Mouse (Mus musculus) liver, adult 2 months (tissue): ENCODE measurements around the gene Tent4a. TPM values are rescaled to one million over a fixed set of nuclear protein-coding genes. Genes with fewer than 3 reads are reported as not detected.
A peak's percentile ranks its signal among the peaks of the same experiment; 100 is the strongest.

Experiments used
- DNase-seq: peaks from one replicate; pipeline ENCODE4 v3.0.0-alpha.2; 2011; ENCODE audit warnings: low read depth, low spot score; ENCODE audit errors: extremely low read depth
- H3K27ac ChIP-seq: fragments of 200-500 bp; replicated peaks from 2 replicates; pipeline ENCODE4 v1.5.1; 2012; ENCODE audit warnings: low read depth, mild to moderate bottlenecking, control low read depth, inconsistent platforms, low read length; ENCODE audit not compliant: insufficient read depth
- H3K27me3 ChIP-seq: fragments of 200-500 bp; 2 replicates; pipeline ENCODE4 v1.6.1; 2012; ENCODE audit warnings: mild to moderate bottlenecking, moderate library complexity, low read length, inconsistent platforms; ENCODE audit not compliant: control insufficient read depth, insufficient read depth
- H3K36me3 ChIP-seq: fragments of 200-500 bp; 2 replicates; pipeline ENCODE4 v1.6.1; 2012; ENCODE audit warnings: low read length, inconsistent platforms; ENCODE audit not compliant: control insufficient read depth, insufficient read depth
- H3K4me1 ChIP-seq: fragments of 200-500 bp; 2 replicates; pipeline ENCODE4 v1.6.1; 2011; ENCODE audit warnings: low read length; ENCODE audit not compliant: control insufficient read depth, insufficient read depth
- H3K4me3 ChIP-seq: fragments of 200-500 bp; 2 replicates; pipeline ENCODE4 v1.5.1; 2011; ENCODE audit warnings: low read depth, mild to moderate bottlenecking, control low read depth, low read length, moderate library complexity; ENCODE audit not compliant: insufficient read depth
- H3K79me2 ChIP-seq: fragments of 200-500 bp; 2 replicates; pipeline ENCODE4 v1.6.1; 2012; ENCODE audit warnings: inconsistent platforms, mild to moderate bottlenecking, low read length, moderate library complexity; ENCODE audit not compliant: control insufficient read depth, insufficient read depth
- H3K9ac ChIP-seq: fragments of 200-500 bp; 2 replicates; pipeline ENCODE4 v1.6.1; 2012; ENCODE audit warnings: low read depth, mild to moderate bottlenecking, control low read depth, inconsistent platforms, low read length
- CTCF ChIP-seq: fragments of 200-500 bp; IDR thresholded peaks from 2 replicates; pipeline ENCODE4 v1.5.1; 2011; ENCODE audit warnings: low read depth, low read length, control low read depth
- POLR2A ChIP-seq: fragments of 200-500 bp; IDR thresholded peaks from 2 replicates; pipeline ENCODE4 v1.6.1; 2011; ENCODE audit warnings: low read length, control low read depth; ENCODE audit not compliant: insufficient read depth; ENCODE audit errors: extremely low read depth
- WGBS: fragments of 180-500 bp; shearing (Covaris S2); methylation state at CpG from one replicate; pipeline ENCODE4 v1.1.7; 2018; 5-methylcytosine and 5-hydroxymethylcytosine counted together
- polyA plus RNA-seq: library from polyadenylated mRNA; depleted of rRNA; stranded (reverse); fragments of >200 nt; gene quantifications from 2 replicates; pipeline ENCODE4 v1.2.3, GENCODE M21; 2012; rRNA removed
- total RNA-seq: library from RNA; depleted of rRNA; stranded (reverse); fragments of >200 nt; gene quantifications from 2 replicates; pipeline ENCODE4 v1.2.3, GENCODE M21; 2014; rRNA removed

Gene Tent4a
- total RNA-seq = 8.7 and 8.9 TPM in 2 replicates
- polyA plus RNA-seq = 9.9 and 11.0 TPM in 2 replicates

GRCm38 (mm10) chr13:69534334-69534653, at the start of gene Tent4a:
TSS of gene Tent4a (minus strand) at chr13:69534617.
- peak within 1 kb of the TSS; percentile 96 for H3K4me3 ChIP-seq
- H3K4me1 ChIP-seq = peaks cover 28% of the 10 kb centered on the region
- peak within 1 kb of the TSS; percentile 98 for H3K9ac ChIP-seq
- no peak for TF ChIP-seq CTCF
- TF ChIP-seq POLR2A = no peak
- H3K27me3 ChIP-seq = no peaks in the 10 kb centered on the region
- H3K79me2 ChIP-seq = peaks cover 39% of the 10 kb centered on the region
- WGBS = 10% methylated on average over 44 of the region's 57 CpGs
- H3K27ac ChIP-seq = peak within 1 kb of the TSS; percentile 91
- H3K36me3 ChIP-seq = no peaks in the 10 kb centered on the region
- no peak for DNase-seq

GRCm38 (mm10) chr13:69583591-69583990, 49.2 kb upstream of the Tent4a start:
- WGBS = 45% methylated on average over 6 of the region's 6 CpGs
- DNase-seq = peak; percentile 75
- H3K36me3 ChIP-seq = peaks cover 5% of the 10 kb centered on the region; the same call in 1 of the 2 replicates
- no peak overlapping the region for H3K4me3 ChIP-seq
- peak overlapping the region; percentile 60; the same call in 1 of the 2 replicates for H3K27ac ChIP-seq
- H3K79me2 ChIP-seq = no peaks in the 10 kb centered on the region
- peaks cover 14% of the 10 kb centered on the region for H3K4me1 ChIP-seq
- H3K9ac ChIP-seq = no peak overlapping the region
- H3K27me3 ChIP-seq = no peaks in the 10 kb centered on the region
- TF ChIP-seq CTCF (no peak), POLR2A (no peak)

- Histone ChIP-seq H3K4me1 (peaks cover 18% of the 10 kb centered on the region), H3K27me3 (no peaks in the 10 kb centered on the region), H3K27ac (peak overlapping the region; percentile 69), H3K4me3 (no peak overlapping the region), H3K79me2 (no peaks in the 10 kb centered on the region), H3K9ac (no peak overlapping the region), H3K36me3 (peaks cover 5% of the 10 kb centered on the region; the same call in 1 of the 2 replicates)
- TF ChIP-seq POLR2A (no peak), CTCF (no peak)
- WGBS = 21% methylated on average over 6 of the region's 6 CpGs
- DNase-seq = peak; percentile 97
These were observed 48.0 kb upstream of the Tent4a start for GRCm38 (mm10) chr13:69582411-69582810.

- no peak overlapping the region for H3K4me3 ChIP-seq
- H3K4me1 ChIP-seq = peaks cover 12% of the 10 kb centered on the region
- WGBS = 26% methylated on average over 16 of the region's 16 CpGs
- peak overlapping the region; percentile 24; the same call in 1 of the 2 replicates for H3K9ac ChIP-seq
- H3K79me2 ChIP-seq = no peaks in the 10 kb centered on the region
- peak overlapping the region; percentile 84 for H3K27ac ChIP-seq
- 0 out of 2 replicates have a peak, but pooled peaks cover 3% of the 10 kb centered on the region for H3K36me3 ChIP-seq
- no peaks in the 10 kb centered on the region for H3K27me3 ChIP-seq
- TF ChIP-seq CTCF (no peak), POLR2A (no peak)
- DNase-seq = peak; percentile 97
These were observed 42.9 kb upstream of the Tent4a start for GRCm38 (mm10) chr13:69577181-69577834.

- no peaks in the 10 kb centered on the region for H3K27me3 ChIP-seq
- TF ChIP-seq POLR2A (no peak), CTCF (no peak)
- peaks cover 8% of the 10 kb centered on the region for H3K4me1 ChIP-seq
- peak overlapping the region; percentile 17; the same call in 1 of the 2 replicates for H3K27ac ChIP-seq
- H3K9ac ChIP-seq = no peak overlapping the region
- 75% methylated on average over 11 of the region's 11 CpGs for WGBS
- 0 out of 2 replicates have a peak, but pooled peaks cover 3% of the 10 kb centered on the region for H3K36me3 ChIP-seq
- no peak overlapping the region for H3K4me3 ChIP-seq
- H3K79me2 ChIP-seq = no peaks in the 10 kb centered on the region
- DNase-seq = no peak
These were observed 42.3 kb upstream of the Tent4a start for GRCm38 (mm10) chr13:69576676-69577075.

- no peak overlapping the region for H3K9ac ChIP-seq
- WGBS = 89% methylated on average over 3 of the region's 3 CpGs
- no peaks in the 10 kb centered on the region for H3K27me3 ChIP-seq
- H3K79me2 ChIP-seq = no peaks in the 10 kb centered on the region
- H3K36me3 ChIP-seq = 0 out of 2 replicates have a peak, but pooled peaks cover 3% of the 10 kb centered on the region
- TF ChIP-seq POLR2A = no peak
- no peak overlapping the region for H3K4me3 ChIP-seq
- peaks cover 9% of the 10 kb centered on the region; the same call in 1 of the 2 replicates for H3K4me1 ChIP-seq
- H3K27ac ChIP-seq = no peak overlapping the region
- no peak for DNase-seq
These were observed 38.2 kb upstream of the Tent4a start for GRCm38 (mm10) chr13:69572594-69572993.
